Mouse (Mus musculus) neural tube, embryonic 11.5 days (tissue): ENCODE data around the gene Speer4a. TPM values are rescaled to one million over a fixed set of nuclear protein-coding genes. Genes with fewer than 3 reads are reported as not detected.
"Not testable (repeated sequence)": the region's sequence is repeated elsewhere in the genome, so short reads cannot be mapped to it uniquely, and the experiment has no call there.

Source experiments
- ATAC-seq: fragments of 200-750 bp; cut with Nextera tagmentation; 2 replicates; pipeline ENCODE4 v1.8.0; 2017; ENCODE audit warnings: moderate number of reproducible peaks, mild to moderate bottlenecking, moderate TSS enrichment, moderate library complexity; ENCODE audit not compliant: insufficient read depth, low FRiP score, low TSS enrichment
- DNase-seq: peaks from one replicate; pipeline ENCODE4 v3.0.0-alpha.2; 2015; ENCODE audit warnings: low spot score
- H3K27ac ChIP-seq: fragments of 300-500 bp; sonication (generic); 2 replicates; pipeline ENCODE4 v1.5.1; 2014; ENCODE audit warnings: low read depth, mild to moderate bottlenecking, low read length
- H3K27me3 ChIP-seq: fragments of 300-500 bp; sonication (generic); 2 replicates; pipeline ENCODE4 v1.6.1; 2014; ENCODE audit warnings: mild to moderate bottlenecking, low read length, mixed read lengths; ENCODE audit not compliant: control insufficient read depth, insufficient read depth
- H3K36me3 ChIP-seq: fragments of 300-500 bp; sonication (generic); 2 replicates; pipeline ENCODE4 v1.6.1; 2014; ENCODE audit warnings: mild to moderate bottlenecking, low read length, moderate library complexity, mixed read lengths; ENCODE audit not compliant: control insufficient read depth, insufficient read depth
- H3K4me1 ChIP-seq: fragments of 300-500 bp; sonication (generic); 2 replicates; pipeline ENCODE4 v1.6.1; 2014; ENCODE audit warnings: low read length, mixed read lengths; ENCODE audit not compliant: control insufficient read depth, insufficient read depth
- H3K4me2 ChIP-seq: fragments of 300-500 bp; sonication (generic); 2 replicates; pipeline ENCODE4 v1.6.1; 2014; ENCODE audit warnings: low read depth, mild to moderate bottlenecking, moderate library complexity
- H3K4me3 ChIP-seq: fragments of 300-500 bp; sonication (generic); 2 replicates; pipeline ENCODE4 v1.5.1; 2014; ENCODE audit warnings: low read depth, low read length
- H3K9ac ChIP-seq: fragments of 300-500 bp; sonication (generic); 2 replicates; pipeline ENCODE4 v1.6.1; 2014; ENCODE audit warnings: mild to moderate bottlenecking, low read length
- H3K9me3 ChIP-seq: fragments of 300-500 bp; sonication (generic); 2 replicates; pipeline ENCODE4 v1.6.1; 2016; ENCODE audit warnings: low read length; ENCODE audit not compliant: control insufficient read depth
- WGBS: fragments of 180-500 bp; shearing (Covaris S2); extraction: QIAGEN DNeasy Blood & Tissue Kit; methylation state at CpG from one replicate; pipeline ENCODE4 v1.1.7; 2014; 5-methylcytosine and 5-hydroxymethylcytosine counted together
- polyA plus RNA-seq: library from polyadenylated mRNA; unstranded; fragments of >200 nt; fragmentation: Nextera tagmentation; extraction: Ambion mirVana; gene quantifications from 2 replicates; pipeline ENCODE4 v1.2.1, GENCODE M21; 2014

Gene Speer4a
- not detected in 2 replicates for polyA plus RNA-seq

DNA sequence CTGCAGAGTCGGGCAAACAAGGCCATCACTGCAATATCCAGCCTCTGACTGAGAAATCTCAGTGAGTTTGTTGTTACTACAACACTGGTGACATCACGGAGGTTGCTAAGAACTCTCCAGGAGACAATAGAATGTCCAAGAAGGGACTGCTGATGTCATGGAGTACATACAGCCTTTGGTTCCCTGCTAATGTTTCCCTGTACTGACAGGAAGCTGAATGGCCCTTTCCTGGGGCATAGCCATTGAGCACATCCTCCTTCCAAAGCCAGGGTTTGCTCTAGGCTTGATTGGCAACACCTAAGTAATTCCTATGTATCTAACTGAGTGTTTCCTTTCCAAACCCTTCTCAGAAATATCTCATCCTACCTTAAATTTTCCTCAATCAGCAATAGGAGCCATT lies at the start of gene Speer4a:
TSS of gene Speer4a (minus strand) at position 101 of the 400 bp plus-strand sequence.
- not testable (repeated sequence) for H3K36me3 ChIP-seq, DNase-seq, H3K4me1 ChIP-seq, ATAC-seq, H3K9ac ChIP-seq, H3K4me2 ChIP-seq, H3K27ac ChIP-seq, H3K9me3 ChIP-seq, H3K27me3 ChIP-seq, H3K4me3 ChIP-seq
- 76% methylated on average over 2 of the region's 2 CpGs for WGBS

DNA sequence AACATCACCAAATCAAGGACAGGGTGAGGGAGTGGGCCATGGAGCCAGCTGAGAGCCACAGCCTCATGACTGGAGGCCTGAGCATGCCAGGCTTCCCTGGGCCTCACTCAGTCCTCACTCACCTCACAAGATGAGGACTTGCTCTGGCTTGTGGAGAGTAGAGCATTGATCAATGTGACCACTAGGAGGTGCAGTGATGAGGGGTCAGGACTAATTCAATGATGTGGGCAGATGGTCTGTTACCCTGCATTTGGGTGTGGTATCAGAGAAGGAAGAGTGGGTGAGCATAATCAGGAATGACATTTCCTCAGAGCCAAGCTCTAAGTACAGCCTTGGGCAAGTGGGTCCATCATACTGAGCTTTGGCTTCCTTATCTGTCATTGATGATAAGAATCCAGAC lies 39.7 kb upstream of the Speer4a start:
- H3K4me3 ChIP-seq, H3K36me3 ChIP-seq, ATAC-seq, H3K27ac ChIP-seq, H3K4me2 ChIP-seq, DNase-seq, H3K4me1 ChIP-seq, H3K27me3 ChIP-seq, H3K9me3 ChIP-seq, H3K9ac ChIP-seq: not testable (repeated sequence)

DNA sequence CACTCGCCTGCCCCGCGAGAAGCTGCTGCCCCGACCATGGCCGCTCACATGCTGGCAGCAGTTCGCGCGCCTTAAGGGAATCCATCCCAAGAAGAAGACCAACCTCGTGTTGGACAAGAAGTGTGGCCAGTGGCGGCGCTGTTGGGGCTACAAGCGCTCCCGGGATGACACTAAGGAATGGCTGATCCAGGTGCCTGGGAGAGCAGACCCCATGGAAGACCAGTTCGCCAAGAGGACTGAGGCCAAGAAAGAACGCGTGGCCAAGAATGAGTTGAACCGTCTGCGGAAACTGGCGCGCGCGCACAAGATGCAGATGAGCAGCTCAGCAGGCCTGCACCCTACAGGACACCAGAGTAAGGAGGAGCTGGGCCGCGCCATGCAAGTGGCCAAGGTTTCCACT lies 31.4 kb upstream of the Speer4a start:
- 85% methylated on average over 24 of the region's 24 CpGs for WGBS
- ATAC-seq (no peak), DNase-seq (no peak)
- Histone ChIP-seq H3K27ac (no peak overlapping the region), H3K4me3 (no peak overlapping the region), H3K9ac (no peak overlapping the region), H3K4me2 (no peak overlapping the region), H3K36me3 (no peaks in the 10 kb centered on the region), H3K4me1 (no peaks in the 10 kb centered on the region), H3K27me3 (no peaks in the 10 kb centered on the region), H3K9me3 (no peaks in the 10 kb centered on the region)

DNA sequence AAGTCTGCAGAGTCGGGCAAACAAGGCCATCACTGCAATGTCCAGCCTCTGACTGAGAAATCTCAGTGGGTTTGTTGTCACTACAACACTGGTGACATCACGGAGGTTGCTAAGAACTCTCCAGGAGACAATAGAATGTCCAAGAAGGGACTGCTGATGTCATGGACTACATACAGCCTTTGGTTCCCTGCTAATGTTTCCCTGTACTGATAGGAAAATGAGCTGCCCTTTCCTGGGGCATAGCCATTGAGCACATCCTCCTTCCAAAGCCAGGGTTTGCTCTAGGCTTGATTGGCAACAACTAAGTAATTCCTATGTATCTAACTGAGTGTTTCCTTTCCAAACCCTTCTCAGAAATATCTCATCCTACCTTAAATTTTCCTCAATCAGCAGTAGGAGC lies 19.1 kb upstream of the Speer4a start, which contains the start of gene Gm7347:
TSS of gene Gm7347 (minus strand) at position 101 of the 400 bp plus-strand sequence.
- not testable (repeated sequence) for ATAC-seq, H3K27me3 ChIP-seq, H3K4me1 ChIP-seq, H3K27ac ChIP-seq, H3K9ac ChIP-seq, DNase-seq, H3K4me2 ChIP-seq, H3K9me3 ChIP-seq, H3K36me3 ChIP-seq, H3K4me3 ChIP-seq
- no CpG with 5 or more reads among the region's 2 CpGs for WGBS

DNA sequence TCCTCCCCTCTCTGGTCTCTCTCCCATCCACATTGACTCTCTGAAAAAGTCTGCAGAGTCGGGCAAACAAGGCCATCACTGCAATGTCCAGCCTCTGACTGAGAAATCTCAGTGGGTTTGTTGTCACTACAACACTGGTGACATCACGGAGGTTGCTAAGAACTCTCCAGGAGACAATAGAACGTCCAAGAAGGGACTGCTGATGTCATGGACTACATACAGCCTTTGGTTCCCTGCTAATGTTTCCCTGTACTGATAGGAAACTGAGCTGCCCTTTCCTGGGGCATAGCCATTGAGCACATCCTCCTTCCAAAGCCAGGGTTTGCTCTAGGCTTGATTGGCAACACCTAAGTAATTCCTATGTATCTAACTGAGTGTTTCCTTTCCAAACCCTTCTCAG lies 16.5 kb downstream of the Speer4a start, which contains the start of gene Gm5862:
TSS of gene Gm5862 (minus strand) at position 101 of the 400 bp plus-strand sequence.
- no CpG with 5 or more reads among the region's 3 CpGs for WGBS

DNA sequence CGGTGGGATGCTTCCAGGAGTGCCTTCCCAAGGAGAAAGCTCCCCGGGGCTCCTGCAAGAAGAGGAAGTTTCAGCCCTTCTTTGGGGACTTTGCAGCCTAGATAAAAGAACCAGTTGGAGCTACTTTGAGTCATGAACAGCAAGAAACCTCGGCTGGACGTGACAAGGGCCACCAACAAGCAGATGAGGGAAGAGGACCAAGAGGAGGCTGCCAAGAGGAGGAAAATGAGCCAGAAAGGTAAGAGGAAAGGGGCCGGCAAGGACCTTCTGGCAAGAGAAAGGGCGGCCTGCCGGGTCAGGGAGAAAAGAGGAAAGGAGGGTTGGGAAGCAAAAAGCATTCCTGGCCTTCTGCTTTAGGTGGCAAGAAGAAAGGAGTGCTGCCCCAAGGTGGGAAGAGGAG lies 31.7 kb downstream of the Speer4a start:
- not testable (repeated sequence) for H3K4me3 ChIP-seq, H3K4me1 ChIP-seq, H3K9ac ChIP-seq, DNase-seq, ATAC-seq, H3K27me3 ChIP-seq, H3K4me2 ChIP-seq, H3K36me3 ChIP-seq, H3K27ac ChIP-seq, H3K9me3 ChIP-seq
- WGBS, result 66% methylated on average over 5 of the region's 7 CpGs

More for the DNA sequence above, 16.5 kb downstream of the Speer4a start, which contains the start of gene Gm5862:
- H3K9me3 ChIP-seq, H3K9ac ChIP-seq, H3K4me1 ChIP-seq, H3K27ac ChIP-seq, H3K27me3 ChIP-seq, ATAC-seq, DNase-seq, H3K4me2 ChIP-seq, H3K4me3 ChIP-seq, H3K36me3 ChIP-seq: not testable (repeated sequence)

DNA sequence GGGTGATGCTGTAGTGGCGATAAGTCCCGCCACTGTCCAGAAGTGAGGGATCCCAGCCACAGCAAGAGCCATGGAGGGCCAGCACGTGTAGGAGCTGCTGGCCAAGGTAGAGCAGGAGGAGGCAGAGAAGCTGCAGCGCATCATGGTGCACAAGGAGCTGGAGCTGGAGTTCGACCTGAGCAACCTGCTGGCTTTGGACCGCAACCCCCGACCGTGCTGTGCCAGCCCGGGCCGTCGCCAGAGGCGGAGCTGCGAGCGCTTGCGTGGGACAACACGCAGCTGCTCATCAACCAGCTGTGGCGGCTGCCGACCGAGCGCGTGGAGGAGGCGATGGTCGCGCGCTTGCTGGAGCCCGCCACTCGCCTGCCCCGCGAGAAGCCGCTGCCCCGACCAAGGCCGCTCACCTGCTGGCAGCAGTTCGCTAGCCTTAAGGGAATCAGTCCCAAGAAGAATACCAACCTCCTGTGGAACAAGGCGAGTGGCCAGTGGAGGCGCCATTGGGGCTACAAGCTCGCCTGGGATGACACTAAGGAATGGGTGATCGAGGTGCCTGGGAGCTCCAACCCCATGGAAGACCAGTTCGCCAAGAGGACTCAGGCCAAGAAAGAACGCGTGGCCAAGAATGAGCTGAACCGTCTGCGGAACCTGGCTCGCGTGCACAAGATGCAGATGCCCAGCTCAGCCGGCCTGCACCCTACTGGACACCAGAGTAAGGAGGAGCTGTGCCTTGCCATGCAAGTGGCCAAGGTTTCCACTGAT lies 32.2 kb downstream of the Speer4a start:
- H3K4me1 ChIP-seq, H3K36me3 ChIP-seq, H3K27ac ChIP-seq, H3K9me3 ChIP-seq, H3K27me3 ChIP-seq: not testable (repeated sequence)
- peak; percentile 67 for DNase-seq
- peak overlapping the region; percentile 64 for H3K4me2 ChIP-seq
- peak overlapping the region; percentile 39 for H3K9ac ChIP-seq
- WGBS, result 18% methylated on average over 45 of the region's 45 CpGs
- ATAC-seq, result peak; percentile 85
- H3K4me3 ChIP-seq, result peak overlapping the region; percentile 31

DNA sequence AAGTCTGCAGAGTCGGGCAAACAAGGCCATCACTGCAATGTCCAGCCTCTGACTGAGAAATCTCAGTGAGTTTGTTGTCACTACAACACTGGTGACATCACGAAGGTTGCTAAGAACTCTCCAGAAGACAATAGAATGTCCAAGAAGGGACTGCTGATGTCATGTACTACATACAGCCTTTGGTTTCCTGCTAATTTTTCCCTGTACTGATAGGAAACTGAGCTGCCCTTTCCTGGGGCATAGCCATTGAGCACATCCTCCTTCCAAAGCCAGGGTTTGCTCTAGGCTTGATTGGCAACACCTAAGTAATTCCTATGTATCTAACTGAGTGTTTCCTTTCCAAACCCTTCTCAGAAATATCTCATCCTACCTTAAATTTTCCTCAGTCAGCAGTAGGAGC lies 34.7 kb downstream of the Speer4a start, which contains the start of gene Gm1979:
TSS of gene Gm1979 (minus strand) at position 101 of the 400 bp plus-strand sequence.
- 83% methylated on average over 1 of the region's 2 CpGs for WGBS
- H3K27ac ChIP-seq, H3K9ac ChIP-seq, DNase-seq, H3K4me1 ChIP-seq, H3K9me3 ChIP-seq, H3K4me2 ChIP-seq, H3K36me3 ChIP-seq, ATAC-seq, H3K4me3 ChIP-seq, H3K27me3 ChIP-seq: not testable (repeated sequence)

DNA sequence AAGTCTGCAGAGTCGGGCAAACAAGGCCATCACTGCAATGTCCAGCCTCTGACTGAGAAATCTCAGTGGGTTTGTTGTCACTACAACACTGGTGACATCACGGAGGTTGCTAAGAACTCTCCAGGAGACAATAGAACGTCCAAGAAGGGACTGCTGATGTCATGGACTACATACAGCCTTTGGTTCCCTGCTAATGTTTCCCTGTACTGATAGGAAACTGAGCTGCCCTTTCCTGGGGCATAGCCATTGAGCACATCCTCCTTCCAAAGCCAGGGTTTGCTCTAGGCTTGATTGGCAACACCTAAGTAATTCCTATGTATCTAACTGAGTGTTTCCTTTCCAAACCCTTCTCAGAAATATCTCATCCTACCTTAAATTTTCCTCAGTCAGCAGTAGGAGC lies 50.8 kb downstream of the Speer4a start, which contains the start of gene Gm21698:
TSS of gene Gm21698 (minus strand) at position 101 of the 400 bp plus-strand sequence.
- not testable (repeated sequence) for H3K36me3 ChIP-seq, H3K9me3 ChIP-seq, ATAC-seq, H3K9ac ChIP-seq, H3K27ac ChIP-seq, H3K27me3 ChIP-seq, DNase-seq, H3K4me3 ChIP-seq, H3K4me1 ChIP-seq, H3K4me2 ChIP-seq
- no CpG with 5 or more reads among the region's 3 CpGs for WGBS
